Mouse (Mus musculus) neural tube, embryonic 12.5 days (tissue): ENCODE measurements around the gene Mrs2. TPM values are rescaled to one million over a fixed set of nuclear protein-coding genes. Genes with fewer than 3 reads are reported as not detected.

Source experiments
- ATAC-seq: fragments of 200-750 bp; cut with Nextera tagmentation; 2 replicates; pipeline ENCODE4 v1.8.0; 2017; ENCODE audit warnings: low read depth, mild to moderate bottlenecking, moderate TSS enrichment, moderate library complexity; ENCODE audit not compliant: low FRiP score
- H3K27ac ChIP-seq: fragments of 300-500 bp; sonication (generic); 2 replicates; pipeline ENCODE4 v1.5.1; 2016
- H3K27me3 ChIP-seq: fragments of 300-500 bp; sonication (generic); replicated peaks from 2 replicates; pipeline ENCODE4 v1.6.1; 2016; ENCODE audit warnings: mild to moderate bottlenecking
- H3K36me3 ChIP-seq: fragments of 300-500 bp; sonication (generic); 2 replicates; pipeline ENCODE4 v1.6.1; 2016; ENCODE audit warnings: mild to moderate bottlenecking
- H3K4me1 ChIP-seq: fragments of 300-500 bp; sonication (generic); 2 replicates; pipeline ENCODE4 v1.6.1; 2016
- H3K4me2 ChIP-seq: fragments of 300-500 bp; sonication (generic); replicated peaks from 2 replicates; pipeline ENCODE4 v1.6.1; 2016; ENCODE audit warnings: mild to moderate bottlenecking
- H3K4me3 ChIP-seq: fragments of 300-500 bp; sonication (generic); 2 replicates; pipeline ENCODE4 v1.5.1; 2016
- H3K9ac ChIP-seq: fragments of 300-500 bp; sonication (generic); 2 replicates; pipeline ENCODE4 v1.6.1; 2016; ENCODE audit warnings: mild to moderate bottlenecking
- H3K9me3 ChIP-seq: fragments of 300-500 bp; sonication (generic); 2 replicates; pipeline ENCODE4 v1.6.1; 2016; ENCODE audit warnings: mild to moderate bottlenecking
- WGBS: fragments of 180-500 bp; shearing (Covaris S2); methylation state at CpG from one replicate; pipeline ENCODE4 v1.1.7; 2016; 5-methylcytosine and 5-hydroxymethylcytosine counted together
- polyA plus RNA-seq: library from polyadenylated mRNA; unstranded; fragments of >200 nt; fragmentation: Nextera tagmentation; extraction: Ambion mirVana; gene quantifications from 2 replicates; pipeline ENCODE4 v1.2.1, GENCODE M21; 2016

The Mrs2 gene
- polyA plus RNA-seq, 1 experiment from 2014 or later = 28.8 TPM

DNA sequence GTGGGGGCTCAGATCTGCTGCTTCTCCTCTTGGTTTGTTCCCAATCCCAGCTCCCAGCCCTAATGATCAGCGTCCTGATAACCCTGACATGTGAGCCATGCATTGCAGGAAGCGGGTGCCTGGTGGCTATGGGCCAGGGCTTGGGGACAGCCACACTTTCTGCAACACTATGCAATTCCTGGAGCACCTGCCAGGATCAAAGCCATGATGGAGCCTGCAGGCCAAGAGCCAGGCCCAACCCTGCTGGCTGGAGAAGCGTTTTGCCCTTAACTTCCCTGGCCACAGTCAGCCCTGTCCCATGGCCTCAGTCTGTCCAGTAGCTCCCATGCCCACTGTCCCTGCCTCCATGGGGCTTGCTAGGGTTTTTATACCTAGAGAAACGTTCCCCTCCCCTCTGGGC is 2.2 kb upstream of the Mrs2 start:
- ATAC-seq = no peak

DNA sequence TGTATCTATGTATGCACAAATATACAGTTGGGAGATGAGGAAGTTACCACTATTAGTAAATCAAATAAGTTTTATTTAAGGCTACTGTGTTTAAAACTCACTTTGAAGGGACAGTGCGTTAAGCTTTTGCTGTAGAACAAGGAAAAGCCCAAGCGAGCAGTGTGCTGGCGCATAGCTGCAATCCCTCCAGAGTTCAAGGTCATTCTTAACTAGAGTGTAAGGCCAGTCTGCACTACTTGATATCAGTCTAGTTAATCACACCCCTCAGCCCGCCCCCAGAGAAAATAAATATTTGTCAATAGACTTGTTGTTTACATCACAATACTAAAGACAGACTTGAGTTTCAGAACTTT is 337 bp upstream of the Mrs2 start:
- peak; percentile 34; the same call in 1 of the 2 replicates for ATAC-seq
- peaks cover 13% of the 10 kb centered on the region for H3K4me1 ChIP-seq
- no peaks in the 10 kb centered on the region for H3K27me3 ChIP-seq
- peak overlapping the region; percentile 91; the same call in 1 of the 2 replicates for H3K9ac ChIP-seq
- peaks cover 11% of the 10 kb centered on the region; the same call in 1 of the 2 replicates for H3K36me3 ChIP-seq
- peak overlapping the region; percentile 86 for H3K4me2 ChIP-seq
- 60% methylated on average over 4 of the region's 4 CpGs for WGBS
- no peak overlapping the region for H3K27ac ChIP-seq
- no peaks in the 10 kb centered on the region for H3K9me3 ChIP-seq
- peak overlapping the region; percentile 95 for H3K4me3 ChIP-seq

More for the DNA sequence above, 2.2 kb upstream of the Mrs2 start:
- no peaks in the 10 kb centered on the region for H3K9me3 ChIP-seq
- no peaks in the 10 kb centered on the region for H3K27me3 ChIP-seq
- no peak overlapping the region for H3K27ac ChIP-seq
- no peak overlapping the region for H3K4me2 ChIP-seq
- H3K4me3 ChIP-seq = no peak overlapping the region
- WGBS = 63% methylated on average over 4 of the region's 4 CpGs
- H3K9ac ChIP-seq = no peak overlapping the region
- H3K4me1 ChIP-seq = peaks cover 13% of the 10 kb centered on the region
- H3K36me3 ChIP-seq = peaks cover 6% of the 10 kb centered on the region; the same call in 1 of the 2 replicates

DNA sequence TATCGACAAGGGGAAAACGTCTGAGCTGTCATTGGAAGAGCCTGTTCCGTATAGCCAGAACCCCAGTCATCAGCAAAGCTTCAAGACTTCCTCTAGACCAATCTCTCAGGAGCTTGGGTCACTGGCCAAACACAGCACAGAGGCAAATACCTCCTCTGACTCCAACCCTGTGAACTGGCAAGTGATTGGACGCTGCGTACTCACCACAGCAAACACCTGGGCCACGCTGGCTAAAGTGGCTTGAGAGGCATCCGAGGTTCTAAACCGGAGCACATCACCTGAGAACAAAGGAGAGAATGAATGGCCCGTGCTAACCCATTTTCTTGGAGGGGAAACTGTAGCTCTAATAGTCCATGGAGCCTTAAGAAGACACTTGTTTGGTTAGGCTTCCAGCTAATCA is 1.9 kb downstream of the Mrs2 start:
- no peak for ATAC-seq
- Histone ChIP-seq H3K27me3 (no peaks in the 10 kb centered on the region), H3K9ac (no peak overlapping the region), H3K4me3 (no peak overlapping the region), H3K9me3 (no peaks in the 10 kb centered on the region), H3K4me2 (peak overlapping the region; percentile 86), H3K27ac (no peak overlapping the region), H3K4me1 (peaks cover 13% of the 10 kb centered on the region), H3K36me3 (peaks cover 11% of the 10 kb centered on the region; the same call in 1 of the 2 replicates)
- WGBS = 93% methylated on average over 9 of the region's 9 CpGs

DNA sequence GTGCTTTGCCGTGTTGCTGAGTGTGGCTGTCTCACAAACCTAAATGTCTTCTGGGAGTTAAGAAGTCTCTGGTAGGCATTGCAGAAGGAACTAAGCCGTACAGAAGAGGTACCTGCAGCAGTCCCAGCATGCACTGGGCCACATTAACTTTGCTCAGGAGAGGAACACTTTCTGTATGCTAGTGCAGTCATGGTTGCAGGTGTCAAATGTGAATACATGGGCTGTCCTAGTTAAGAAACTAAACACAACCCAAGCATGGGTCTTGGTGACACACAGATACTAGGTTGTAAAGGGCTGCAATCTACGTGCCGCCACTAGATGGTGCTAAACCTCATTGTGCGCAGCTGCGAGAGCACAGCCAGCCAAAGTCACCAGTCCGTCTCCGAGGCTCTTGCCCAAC is 13.1 kb downstream of the Mrs2 start:
- H3K9me3 ChIP-seq = no peaks in the 10 kb centered on the region
- H3K9ac ChIP-seq = no peak overlapping the region
- no peak overlapping the region for H3K4me3 ChIP-seq
- WGBS = 79% methylated on average over 8 of the region's 8 CpGs
- no peak for ATAC-seq
- no peak overlapping the region for H3K27ac ChIP-seq
- H3K27me3 ChIP-seq = no peaks in the 10 kb centered on the region
- H3K4me2 ChIP-seq = no peak overlapping the region
- H3K4me1 ChIP-seq = no peaks in the 10 kb centered on the region
- H3K36me3 ChIP-seq = peaks cover 24% of the 10 kb centered on the region

DNA sequence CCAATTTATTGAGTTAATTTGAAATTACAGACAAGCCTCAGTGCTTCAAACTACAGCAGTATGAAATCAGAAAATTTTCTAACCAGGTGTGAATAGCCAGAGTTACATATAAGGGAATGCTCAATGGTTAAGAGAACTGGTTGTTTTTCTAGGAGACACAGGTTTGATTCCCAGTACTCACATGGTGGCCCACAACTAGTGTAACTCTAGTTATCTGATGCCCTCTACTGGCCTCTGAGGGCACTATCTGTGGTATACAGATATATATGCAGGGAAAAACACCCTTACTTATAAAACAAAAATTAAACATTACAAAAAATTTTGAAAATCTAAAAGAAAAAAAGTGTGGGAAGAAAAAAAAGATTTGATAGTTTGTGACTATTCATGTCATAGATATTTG is 17.2 kb downstream of the Mrs2 start:
- ATAC-seq = no peak
- Histone ChIP-seq H3K4me3 (no peak overlapping the region), H3K27me3 (no peaks in the 10 kb centered on the region), H3K9me3 (no peaks in the 10 kb centered on the region), H3K4me1 (no peaks in the 10 kb centered on the region), H3K9ac (no peak overlapping the region), H3K36me3 (peaks cover 60% of the 10 kb centered on the region), H3K27ac (no peak overlapping the region), H3K4me2 (no peak overlapping the region)

DNA sequence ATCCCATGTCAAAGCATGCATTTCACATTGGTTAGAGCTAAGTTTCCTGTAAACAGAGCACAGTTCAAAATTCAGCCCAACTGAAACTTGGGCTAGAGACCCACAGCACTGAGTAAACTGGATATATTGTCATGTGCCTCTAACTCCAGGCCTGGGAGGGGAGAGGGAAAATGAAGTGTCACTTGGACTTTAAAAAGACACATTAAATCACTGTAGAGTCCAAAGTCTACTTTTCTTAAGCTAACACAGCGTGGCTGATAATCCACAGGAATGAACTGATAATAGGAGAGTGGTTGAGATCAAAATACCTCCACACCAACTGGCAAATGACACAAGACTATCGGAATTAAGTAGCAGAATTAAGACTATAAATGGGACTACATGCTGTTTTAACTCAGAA is 20.6 kb downstream of the Mrs2 start:
- Histone ChIP-seq H3K9me3 (no peaks in the 10 kb centered on the region), H3K27me3 (no peaks in the 10 kb centered on the region), H3K27ac (no peak overlapping the region), H3K4me2 (no peak overlapping the region), H3K36me3 (peaks cover 77% of the 10 kb centered on the region), H3K4me1 (no peaks in the 10 kb centered on the region), H3K9ac (no peak overlapping the region), H3K4me3 (no peak overlapping the region)
- no peak for ATAC-seq
- 93% methylated on average over 2 of the region's 2 CpGs for WGBS

DNA sequence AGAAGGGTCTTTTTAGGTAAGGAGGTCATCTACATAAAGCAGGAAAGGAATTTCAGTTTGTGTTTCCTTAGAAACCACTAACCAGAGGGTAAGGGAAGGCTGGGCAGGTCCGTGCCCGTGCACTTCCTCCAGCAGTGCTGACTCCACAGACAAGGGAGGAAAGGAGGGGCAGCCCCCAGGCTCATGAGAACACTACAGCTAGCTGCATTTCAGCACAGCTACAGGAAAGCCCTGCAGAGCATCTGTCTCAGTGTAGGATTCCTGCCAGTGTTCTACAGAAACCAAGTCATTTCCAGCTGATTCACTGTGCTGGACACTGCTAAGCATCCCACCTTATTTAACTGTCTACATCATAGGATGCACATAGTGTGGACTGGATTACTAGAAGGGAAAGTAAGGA is 27.0 kb downstream of the Mrs2 start:
- WGBS = 32% methylated on average over 2 of the region's 2 CpGs

DNA sequence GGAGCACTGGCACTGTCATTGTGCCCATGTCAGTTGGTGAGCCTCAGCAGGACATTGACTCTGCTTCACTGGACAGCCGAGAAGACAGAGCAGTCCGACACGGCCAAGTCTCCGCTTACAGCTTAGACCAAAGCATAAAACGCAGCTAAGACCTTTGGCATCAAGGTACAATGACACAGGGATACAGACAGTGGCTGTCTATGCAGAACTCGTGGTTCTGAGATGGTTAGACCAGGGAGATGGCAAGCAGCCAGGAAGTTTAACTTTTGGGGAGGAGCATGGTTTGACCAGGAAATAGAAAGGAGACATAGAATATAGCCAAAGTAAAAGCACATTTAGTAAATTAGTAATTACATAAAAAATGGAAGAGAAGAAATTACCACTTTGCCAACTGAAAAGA is 31.2 kb downstream of the Mrs2 start:
- H3K4me3 ChIP-seq = no peak overlapping the region
- no peaks in the 10 kb centered on the region for H3K9me3 ChIP-seq
- H3K27ac ChIP-seq = no peak overlapping the region
- no peaks in the 10 kb centered on the region for H3K27me3 ChIP-seq
- 86% methylated on average over 6 of the region's 6 CpGs for WGBS
- no peak overlapping the region for H3K9ac ChIP-seq
- no peak overlapping the region for H3K4me2 ChIP-seq
- peaks cover 35% of the 10 kb centered on the region for H3K36me3 ChIP-seq
- H3K4me1 ChIP-seq = no peaks in the 10 kb centered on the region
- no peak for ATAC-seq

More for the DNA sequence above, 27.0 kb downstream of the Mrs2 start:
- Histone ChIP-seq H3K9me3 (no peaks in the 10 kb centered on the region), H3K4me2 (no peak overlapping the region), H3K4me3 (no peak overlapping the region), H3K4me1 (no peaks in the 10 kb centered on the region), H3K27ac (no peak overlapping the region), H3K36me3 (peaks cover 75% of the 10 kb centered on the region), H3K9ac (no peak overlapping the region), H3K27me3 (no peaks in the 10 kb centered on the region)
- no peak for ATAC-seq

DNA sequence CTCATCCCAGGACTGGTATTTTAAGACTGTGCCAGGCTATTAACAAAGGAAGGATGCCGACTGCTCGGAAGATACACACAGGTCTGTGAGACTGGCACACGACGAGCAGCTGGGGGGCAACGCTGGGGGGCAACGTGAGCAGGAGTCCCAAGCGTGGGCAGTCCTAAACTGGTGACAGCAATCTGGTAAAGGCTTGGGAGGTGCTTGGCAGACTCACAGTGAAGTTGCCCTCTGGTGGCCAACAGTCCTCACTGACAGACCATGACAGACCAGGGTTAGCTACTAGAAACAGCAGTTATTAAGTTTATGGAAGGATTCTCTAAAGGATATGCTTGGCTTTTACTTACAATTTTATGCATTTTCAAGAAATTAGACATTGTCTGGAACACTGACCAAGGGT is 31.8 kb downstream of the Mrs2 start:
- Histone ChIP-seq H3K4me2 (no peak overlapping the region), H3K27ac (no peak overlapping the region), H3K4me1 (no peaks in the 10 kb centered on the region), H3K36me3 (peaks cover 29% of the 10 kb centered on the region), H3K4me3 (no peak overlapping the region), H3K9ac (no peak overlapping the region), H3K27me3 (no peaks in the 10 kb centered on the region), H3K9me3 (no peaks in the 10 kb centered on the region)
- 40% methylated on average over 7 of the region's 7 CpGs for WGBS
- peak; percentile 69; the same call in 1 of the 2 replicates for ATAC-seq

DNA sequence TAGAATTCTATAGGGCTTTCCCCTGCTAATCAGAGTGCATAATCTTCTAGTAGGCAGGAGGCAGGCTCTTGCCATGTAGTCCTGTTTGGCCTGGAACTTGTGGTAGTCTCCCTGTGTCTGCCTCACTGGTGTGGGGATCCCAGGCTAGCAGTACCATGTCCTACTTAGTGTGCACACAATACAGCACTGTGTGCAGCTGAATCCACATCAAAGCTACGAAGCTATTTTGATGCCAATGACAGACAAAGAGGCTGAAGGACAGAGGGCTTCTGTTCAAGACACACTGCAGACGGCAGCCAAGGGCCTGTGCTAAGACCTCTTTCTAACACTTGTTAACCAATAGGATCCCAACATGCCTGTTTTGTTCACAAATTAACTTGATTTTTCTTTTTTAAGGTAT is 34.7 kb downstream of the Mrs2 start:
- Histone ChIP-seq H3K4me1 (no peaks in the 10 kb centered on the region), H3K9me3 (no peaks in the 10 kb centered on the region), H3K27ac (no peak overlapping the region), H3K4me3 (no peak overlapping the region), H3K9ac (no peak overlapping the region), H3K27me3 (no peaks in the 10 kb centered on the region), H3K36me3 (peaks cover 8% of the 10 kb centered on the region), H3K4me2 (no peak overlapping the region)
- ATAC-seq = no peak
- WGBS = 63% methylated on average over 2 of the region's 2 CpGs

DNA sequence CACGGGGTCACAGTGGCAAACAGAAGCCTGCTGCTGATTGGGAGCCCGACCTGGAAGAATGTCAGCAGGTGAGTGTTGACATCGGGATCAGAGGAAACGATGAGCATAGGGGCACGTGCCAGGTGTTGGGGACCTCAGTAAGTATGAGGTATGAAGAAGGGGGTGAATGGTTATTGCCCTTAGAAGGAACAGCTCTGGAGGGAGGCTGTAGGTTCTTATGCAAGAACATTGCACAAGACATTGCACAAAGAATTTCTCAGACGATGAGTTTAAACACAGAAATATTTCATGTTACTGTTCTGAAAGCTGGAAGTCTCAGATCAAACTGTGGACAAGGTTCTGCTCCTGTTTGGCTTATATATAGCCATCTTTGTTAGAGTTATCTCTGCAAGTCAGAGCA is 39.1 kb downstream of the Mrs2 start:
- ATAC-seq = no peak
- Histone ChIP-seq H3K9me3 (no peaks in the 10 kb centered on the region), H3K36me3 (no peaks in the 10 kb centered on the region; the same call in 1 of the 2 replicates), H3K27me3 (no peaks in the 10 kb centered on the region), H3K4me3 (no peak overlapping the region), H3K4me2 (no peak overlapping the region), H3K9ac (no peak overlapping the region), H3K4me1 (no peaks in the 10 kb centered on the region), H3K27ac (no peak overlapping the region)
- 89% methylated on average over 6 of the region's 6 CpGs for WGBS

DNA sequence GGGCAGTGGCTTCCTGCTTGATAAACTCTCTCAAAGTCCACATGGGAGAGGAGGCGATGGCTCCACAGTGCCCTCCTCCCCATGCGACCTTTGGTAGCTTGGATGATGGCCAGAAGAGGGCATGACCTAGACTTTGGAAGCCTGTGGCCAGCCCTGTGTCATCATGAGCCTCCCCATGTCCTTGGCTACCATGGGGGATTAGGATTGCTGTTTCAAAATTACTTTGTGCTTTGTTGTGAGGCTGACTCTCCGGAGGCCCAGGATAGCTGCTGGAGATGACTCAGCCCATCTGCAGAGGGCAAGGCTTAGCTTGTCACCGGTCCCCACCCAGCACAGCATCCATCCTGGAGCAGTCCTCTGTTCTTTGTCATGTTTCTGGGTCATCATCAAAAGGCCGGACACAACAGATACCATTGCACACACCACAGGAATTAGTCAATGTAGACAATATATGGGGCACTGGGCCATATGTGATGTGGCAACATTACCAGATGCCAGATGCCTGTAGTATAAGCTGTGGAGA is 42.3 kb downstream of the Mrs2 start:
- Histone ChIP-seq H3K4me3 (no peak overlapping the region), H3K9me3 (no peaks in the 10 kb centered on the region), H3K27ac (no peak overlapping the region), H3K4me2 (no peak overlapping the region), H3K9ac (no peak overlapping the region), H3K4me1 (no peaks in the 10 kb centered on the region), H3K36me3 (no peaks in the 10 kb centered on the region), H3K27me3 (no peaks in the 10 kb centered on the region)
- WGBS = 88% methylated on average over 5 of the region's 5 CpGs
- ATAC-seq = no peak

DNA sequence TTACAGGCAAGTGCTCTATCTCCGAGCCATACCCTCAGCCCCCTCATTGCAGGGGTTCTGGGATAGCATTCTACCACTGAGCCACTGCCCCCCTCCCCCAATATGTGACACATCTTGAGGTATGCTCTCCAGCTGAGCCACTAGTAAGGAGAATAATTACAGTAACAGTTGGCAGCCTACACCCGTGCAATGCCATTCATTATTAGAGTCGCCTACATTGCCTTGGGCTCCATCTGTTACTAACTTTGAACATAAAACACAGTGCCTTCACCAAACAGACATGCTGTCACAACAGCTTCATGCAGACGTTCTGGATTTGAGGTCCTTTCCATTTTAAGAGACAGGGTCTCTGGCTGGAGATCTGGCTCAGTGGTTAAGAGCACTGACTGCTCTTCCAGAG is 43.8 kb downstream of the Mrs2 start:
- H3K27me3 ChIP-seq = no peaks in the 10 kb centered on the region
- no peaks in the 10 kb centered on the region for H3K9me3 ChIP-seq
- no peak overlapping the region for H3K4me3 ChIP-seq
- H3K36me3 ChIP-seq = no peaks in the 10 kb centered on the region
- WGBS = 64% methylated on average over 4 of the region's 4 CpGs
- no peak overlapping the region for H3K9ac ChIP-seq
- H3K4me2 ChIP-seq = no peak overlapping the region
- H3K27ac ChIP-seq = no peak overlapping the region
- no peak for ATAC-seq
- H3K4me1 ChIP-seq = no peaks in the 10 kb centered on the region
